Mouse (Mus musculus): ENCODE measurements around the gene Dctn2. TPM values are rescaled to one million over a fixed set of nuclear protein-coding genes. Genes with fewer than 3 reads are reported as not detected.

Dctn2 gene
- total and polyA plus RNA-seq, 2 experiments: 71.3 to 132 TPM

GRCm38 (mm10) chr10:127284724-127285500, 18.7 kb downstream of the Dctn2 start:
- no peak overlapping the region for H3K4me3 ChIP-seq (ENCODE audit: insufficient read depth, low read depth, low read length)
- no peaks in the 10 kb centered on the region for H3K27me3 ChIP-seq (ENCODE audit: control insufficient read depth, insufficient read depth, low read length)
- DNase-seq (ENCODE audit: extremely low read depth, low read depth, low spot score): no peak
- H3K36me3 ChIP-seq (ENCODE audit: control insufficient read depth, insufficient read depth, low read length): peaks cover 31% of the 10 kb centered on the region
- WGBS: 89% methylated on average over 11 of the region's 11 CpGs
- H3K9ac ChIP-seq (ENCODE audit: low read depth, low read length): no peak overlapping the region
- no peak overlapping the region for H3K27ac ChIP-seq (replicated peaks; ENCODE audit: insufficient read depth, low read depth, low read length)
- H3K4me1 ChIP-seq (ENCODE audit: control insufficient read depth, insufficient read depth, low read length): peaks cover 17% of the 10 kb centered on the region
- peaks cover 19% of the 10 kb centered on the region; the same call in 1 of the 2 replicates for H3K79me2 ChIP-seq (ENCODE audit: control insufficient read depth, insufficient read depth, low read length)
- TF ChIP-seq POLR2A (IDR thresholded peaks at IDR 0.05; ENCODE audit: extremely low read depth, insufficient read depth, low read length) (no peak), CTCF (IDR thresholded peaks at IDR 0.05; ENCODE audit: low read depth, low read length) (no peak)

- WGBS: 93% methylated on average over 13 of the region's 13 CpGs
- TF ChIP-seq POLR2A (IDR thresholded peaks at IDR 0.05; ENCODE audit: extremely low read depth, insufficient read depth, low read length): no peak
- TF ChIP-seq CTCF (IDR thresholded peaks at IDR 0.05; ENCODE audit: low read depth, low read length): no peak
- peaks cover 17% of the 10 kb centered on the region for H3K4me1 ChIP-seq (ENCODE audit: control insufficient read depth, insufficient read depth, low read length)
- no peaks in the 10 kb centered on the region for H3K27me3 ChIP-seq (ENCODE audit: control insufficient read depth, insufficient read depth, low read length)
- H3K36me3 ChIP-seq (ENCODE audit: control insufficient read depth, insufficient read depth, low read length): peaks cover 27% of the 10 kb centered on the region
- peaks cover 19% of the 10 kb centered on the region; the same call in 1 of the 2 replicates for H3K79me2 ChIP-seq (ENCODE audit: control insufficient read depth, insufficient read depth, low read length)
- no peak overlapping the region for H3K4me3 ChIP-seq (ENCODE audit: insufficient read depth, low read depth, low read length)
- no peak overlapping the region for H3K9ac ChIP-seq (ENCODE audit: low read depth, low read length)
- no peak overlapping the region for H3K27ac ChIP-seq (replicated peaks; ENCODE audit: insufficient read depth, low read depth, low read length)
- DNase-seq (ENCODE audit: extremely low read depth, low read depth, low spot score): no peak
Observed at GRCm38 (mm10) chr10:127285644-127286043, 19.5 kb downstream of the Dctn2 start.

DNA sequence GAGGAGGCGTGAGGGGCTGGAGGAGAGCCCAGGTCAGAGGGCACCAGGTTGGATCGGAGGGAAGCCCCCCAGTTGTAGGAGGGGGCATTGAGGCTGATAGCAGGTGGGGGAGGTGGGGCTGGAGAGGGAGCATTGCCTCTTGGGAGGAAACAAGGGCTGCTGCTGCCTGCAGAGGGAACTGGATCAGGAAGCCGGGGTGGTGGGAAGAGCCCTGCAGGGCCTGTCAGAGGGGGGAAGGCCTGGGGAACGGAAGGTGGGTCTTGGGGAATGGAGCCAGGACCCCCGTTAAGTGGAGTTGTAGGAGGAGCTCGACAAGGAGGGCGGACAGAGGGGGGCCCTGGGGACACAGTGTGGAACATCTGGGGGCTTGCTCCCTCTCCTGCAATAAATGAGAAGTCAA, 20.0 kb downstream of the Dctn2 start:
- peaks cover 17% of the 10 kb centered on the region for H3K4me1 ChIP-seq (ENCODE audit: control insufficient read depth, insufficient read depth, low read length)

GRCm38 (mm10) chr10:127286730-127287129, 20.6 kb downstream of the Dctn2 start:
- WGBS: 14% methylated on average over 7 of the region's 7 CpGs
- H3K9ac ChIP-seq (ENCODE audit: low read depth, low read length): 0 out of 2 replicates have a peak overlapping the region, but pooled peaks have one; percentile 86
- H3K27ac ChIP-seq (replicated peaks; ENCODE audit: insufficient read depth, low read depth, low read length): peak overlapping the region; percentile 96
- TF ChIP-seq POLR2A (IDR thresholded peaks at IDR 0.05; ENCODE audit: extremely low read depth, insufficient read depth, low read length) (no peak), CTCF (IDR thresholded peaks at IDR 0.05; ENCODE audit: low read depth, low read length) (no peak)
- H3K36me3 ChIP-seq (ENCODE audit: control insufficient read depth, insufficient read depth, low read length): peaks cover 20% of the 10 kb centered on the region
- H3K4me3 ChIP-seq (ENCODE audit: insufficient read depth, low read depth, low read length): no peak overlapping the region
- H3K4me1 ChIP-seq (ENCODE audit: control insufficient read depth, insufficient read depth, low read length): peaks cover 17% of the 10 kb centered on the region
- peaks cover 19% of the 10 kb centered on the region; the same call in 1 of the 2 replicates for H3K79me2 ChIP-seq (ENCODE audit: control insufficient read depth, insufficient read depth, low read length)
- no peaks in the 10 kb centered on the region for H3K27me3 ChIP-seq (ENCODE audit: control insufficient read depth, insufficient read depth, low read length)
- DNase-seq (ENCODE audit: extremely low read depth, low read depth, low spot score): peak; percentile 55

More for the DNA sequence above, 20.0 kb downstream of the Dctn2 start:
- 80% methylated on average over 7 of the region's 7 CpGs for WGBS
- Histone ChIP-seq H3K4me3 (ENCODE audit: insufficient read depth, low read depth, low read length) (no peak overlapping the region), H3K79me2 (ENCODE audit: control insufficient read depth, insufficient read depth, low read length) (peaks cover 19% of the 10 kb centered on the region; the same call in 1 of the 2 replicates), H3K27me3 (ENCODE audit: control insufficient read depth, insufficient read depth, low read length) (no peaks in the 10 kb centered on the region), H3K27ac (replicated peaks; ENCODE audit: insufficient read depth, low read depth, low read length) (no peak overlapping the region), H3K36me3 (ENCODE audit: control insufficient read depth, insufficient read depth, low read length) (peaks cover 25% of the 10 kb centered on the region), H3K9ac (ENCODE audit: low read depth, low read length) (no peak overlapping the region)
- DNase-seq (ENCODE audit: extremely low read depth, low read depth, low spot score): no peak
- TF ChIP-seq POLR2A (IDR thresholded peaks at IDR 0.05; ENCODE audit: extremely low read depth, insufficient read depth, low read length) (no peak), CTCF (IDR thresholded peaks at IDR 0.05; ENCODE audit: low read depth, low read length) (no peak)

- peaks cover 16% of the 10 kb centered on the region for H3K36me3 ChIP-seq (ENCODE audit: control insufficient read depth, insufficient read depth, low read length)
- peaks cover 19% of the 10 kb centered on the region; the same call in 1 of the 2 replicates for H3K79me2 ChIP-seq (ENCODE audit: control insufficient read depth, insufficient read depth, low read length)
- TF ChIP-seq CTCF (IDR thresholded peaks at IDR 0.05; ENCODE audit: low read depth, low read length) (no peak), POLR2A (IDR thresholded peaks at IDR 0.05; ENCODE audit: extremely low read depth, insufficient read depth, low read length) (no peak)
- no peak for DNase-seq (ENCODE audit: extremely low read depth, low read depth, low spot score)
- H3K27me3 ChIP-seq (ENCODE audit: control insufficient read depth, insufficient read depth, low read length): no peaks in the 10 kb centered on the region
- 38% methylated on average over 15 of the region's 15 CpGs for WGBS
- peak overlapping the region; percentile 96 for H3K27ac ChIP-seq (replicated peaks; ENCODE audit: insufficient read depth, low read depth, low read length)
- H3K4me3 ChIP-seq (ENCODE audit: insufficient read depth, low read depth, low read length): peak overlapping the region; percentile 80
- H3K9ac ChIP-seq (ENCODE audit: low read depth, low read length): peak overlapping the region; percentile 86
- H3K4me1 ChIP-seq (ENCODE audit: control insufficient read depth, insufficient read depth, low read length): peaks cover 21% of the 10 kb centered on the region
Observed at GRCm38 (mm10) chr10:127287271-127287935, 21.2 kb downstream of the Dctn2 start.

Measured in liver, adult 2 months (tissue).